Mouse (Mus musculus) midbrain, embryonic 14.5 days (tissue): ENCODE data around the gene Lmo2. TPM values are rescaled to one million over a fixed set of nuclear protein-coding genes. Genes with fewer than 3 reads are reported as not detected.
"Not testable (repeated sequence)": the region's sequence is repeated elsewhere in the genome, so short reads cannot be mapped to it uniquely, and the experiment has no call there.

Experiments
- ATAC-seq: fragments of 200-750 bp; cut with Nextera tagmentation; 2 replicates; pipeline ENCODE4 v1.8.0; 2017; ENCODE audit warnings: moderate number of reproducible peaks, moderate library complexity; ENCODE audit not compliant: low FRiP score, low TSS enrichment
- DNase-seq: peaks from one replicate; pipeline ENCODE4 v3.0.0-alpha.2; 2015
- H3K27ac ChIP-seq: fragments of 300-500 bp; sonication (generic); replicated peaks from 2 replicates; pipeline ENCODE4 v1.5.1; 2014; ENCODE audit warnings: mild to moderate bottlenecking, low read depth, low read length, moderate library complexity
- H3K27me3 ChIP-seq: fragments of 300-500 bp; sonication (generic); 2 replicates; pipeline ENCODE4 v1.6.1; 2014; ENCODE audit warnings: low read length, control low read depth, mixed read lengths; ENCODE audit not compliant: control insufficient read depth, insufficient read depth
- H3K36me3 ChIP-seq: fragments of 300-500 bp; sonication (generic); 2 replicates; pipeline ENCODE4 v1.6.1; 2014; ENCODE audit warnings: low read length, control low read depth; ENCODE audit not compliant: control insufficient read depth, insufficient read depth
- H3K4me1 ChIP-seq: fragments of 300-500 bp; sonication (generic); 2 replicates; pipeline ENCODE4 v1.6.1; 2014; ENCODE audit warnings: mild to moderate bottlenecking, antibody characterized with exemption, low read length, control low read depth; ENCODE audit not compliant: control insufficient read depth, insufficient read depth
- H3K4me2 ChIP-seq: fragments of 300-500 bp; sonication (generic); 2 replicates; pipeline ENCODE4 v1.6.1; 2014; ENCODE audit warnings: mild to moderate bottlenecking, low read length, moderate library complexity
- H3K4me3 ChIP-seq: fragments of 300-500 bp; sonication (generic); replicated peaks from 2 replicates; pipeline ENCODE4 v1.5.1; 2014; ENCODE audit warnings: low read depth, low read length
- H3K9ac ChIP-seq: fragments of 300-500 bp; sonication (generic); replicated peaks from 2 replicates; pipeline ENCODE4 v1.6.1; 2014; ENCODE audit warnings: mild to moderate bottlenecking, low read length, moderate library complexity
- H3K9me3 ChIP-seq: fragments of 300-500 bp; sonication (generic); 2 replicates; pipeline ENCODE4 v1.6.1; 2016; ENCODE audit warnings: low read length, control low read depth, mixed read lengths; ENCODE audit not compliant: control insufficient read depth
- WGBS: fragments of 180-500 bp; shearing (Covaris S2); extraction: QIAGEN DNeasy Blood & Tissue Kit; methylation state at CpG from one replicate; pipeline ENCODE4 v1.1.7; 2014; 5-methylcytosine and 5-hydroxymethylcytosine counted together
- polyA plus RNA-seq: library from polyadenylated mRNA; unstranded; fragments of >200 nt; fragmentation: Nextera tagmentation; extraction: Ambion mirVana; gene quantifications from 2 replicates; pipeline ENCODE4 v1.2.1, GENCODE M21; 2014

Gene Lmo2
- polyA plus RNA-seq, 1 experiment from 2014 or later, result 31.6 TPM

- Histone ChIP-seq H3K36me3 (no peaks in the 10 kb centered on the region), H3K27me3 (no peaks in the 10 kb centered on the region), H3K4me2 (no peak overlapping the region), H3K27ac (no peak overlapping the region), H3K9me3 (no peaks in the 10 kb centered on the region), H3K4me3 (no peak overlapping the region), H3K4me1 (no peaks in the 10 kb centered on the region), H3K9ac (no peak overlapping the region)
- ATAC-seq (no peak), DNase-seq (no peak)
- WGBS, result 80% methylated on average over 4 of the region's 4 CpGs
Observed at GRCm38 (mm10) chr2:104001861-104002260, 44.1 kb downstream of the Lmo2 start.

- Histone ChIP-seq H3K4me3 (no peak overlapping the region), H3K9me3 (no peaks in the 10 kb centered on the region), H3K9ac (no peak overlapping the region), H3K4me2 (no peak overlapping the region), H3K27ac (no peak overlapping the region), H3K4me1 (no peaks in the 10 kb centered on the region), H3K27me3 (no peaks in the 10 kb centered on the region), H3K36me3 (no peaks in the 10 kb centered on the region)
- ATAC-seq, result no peak
- 36% methylated on average over 16 of the region's 16 CpGs for WGBS
- peak; percentile 84 for DNase-seq
Observed at GRCm38 (mm10) chr2:104002711-104003413, 45.1 kb downstream of the Lmo2 start.

GRCm38 (mm10) chr2:104007793-104008519 lies 50.2 kb downstream of the Lmo2 start:
- H3K27me3 ChIP-seq, result no peaks in the 10 kb centered on the region
- WGBS, result 86% methylated on average over 7 of the region's 7 CpGs
- H3K4me2 ChIP-seq, result no peak overlapping the region
- ATAC-seq (no peak), DNase-seq (no peak)
- no peak overlapping the region for H3K27ac ChIP-seq
- no peak overlapping the region for H3K9ac ChIP-seq
- no peak overlapping the region for H3K4me3 ChIP-seq
- no peaks in the 10 kb centered on the region for H3K4me1 ChIP-seq
- no peaks in the 10 kb centered on the region for H3K36me3 ChIP-seq
- no peaks in the 10 kb centered on the region for H3K9me3 ChIP-seq

GRCm38 (mm10) chr2:104008853-104009252 lies 51.1 kb downstream of the Lmo2 start:
- H3K27me3 ChIP-seq, ATAC-seq, H3K9me3 ChIP-seq: not testable (repeated sequence)

GRCm38 (mm10) chr2:104023096-104023495 lies 65.3 kb downstream of the Lmo2 start:
- no peak for DNase-seq
- no peaks in the 10 kb centered on the region for H3K36me3 ChIP-seq

More at GRCm38 (mm10) chr2:104008853-104009252, 51.1 kb downstream of the Lmo2 start:
- 98% methylated on average over 3 of the region's 3 CpGs for WGBS
- H3K9ac ChIP-seq, H3K4me3 ChIP-seq, H3K4me2 ChIP-seq, H3K27ac ChIP-seq, H3K36me3 ChIP-seq, DNase-seq, H3K4me1 ChIP-seq: not testable (repeated sequence)

GRCm38 (mm10) chr2:104024656-104025055 lies 66.9 kb downstream of the Lmo2 start:
- Histone ChIP-seq H3K9me3 (no peaks in the 10 kb centered on the region), H3K9ac (no peak overlapping the region), H3K4me3 (no peak overlapping the region), H3K27me3 (no peaks in the 10 kb centered on the region), H3K27ac (no peak overlapping the region), H3K4me2 (no peak overlapping the region), H3K36me3 (no peaks in the 10 kb centered on the region), H3K4me1 (peaks cover 12% of the 10 kb centered on the region)
- 91% methylated on average over 4 of the region's 4 CpGs for WGBS
- no peak for ATAC-seq
- no peak for DNase-seq

More at GRCm38 (mm10) chr2:104023096-104023495, 65.3 kb downstream of the Lmo2 start:
- no peak for ATAC-seq
- Histone ChIP-seq H3K4me1 (no peaks in the 10 kb centered on the region), H3K4me2 (no peak overlapping the region), H3K9ac (no peak overlapping the region), H3K27ac (no peak overlapping the region), H3K27me3 (no peaks in the 10 kb centered on the region), H3K9me3 (no peaks in the 10 kb centered on the region), H3K4me3 (no peak overlapping the region)
- WGBS, result 84% methylated on average over 7 of the region's 7 CpGs

- Histone ChIP-seq H3K27me3 (no peaks in the 10 kb centered on the region), H3K9me3 (no peaks in the 10 kb centered on the region), H3K4me2 (peak within 1 kb of the TSS; percentile 81), H3K9ac (peak within 1 kb of the TSS; percentile 96), H3K27ac (peak within 1 kb of the TSS; percentile 73), H3K36me3 (peaks cover 6% of the 10 kb centered on the region; the same call in 1 of the 2 replicates), H3K4me3 (peak within 1 kb of the TSS; percentile 98), H3K4me1 (peaks cover 13% of the 10 kb centered on the region)
- DNase-seq (peak; percentile 87), ATAC-seq (peak; percentile 96)
- 1% methylated on average over 44 of the region's 44 CpGs for WGBS
Observed at GRCm38 (mm10) chr2:104027458-104028138, 69.8 kb downstream of the Lmo2 start, which contains the start of gene Fbxo3. Gene Fbxo3 (plus strand): TSS chr2:104027721.

GRCm38 (mm10) chr2:104028139-104028723 lies 70.4 kb downstream of the Lmo2 start, which contains the start of gene 4931422A03Rik:
Gene 4931422A03Rik (minus strand): TSS chr2:104028361.
- DNase-seq, result peak; percentile 52

More at GRCm38 (mm10) chr2:104028139-104028723, 70.4 kb downstream of the Lmo2 start, which contains the start of gene 4931422A03Rik:
- Histone ChIP-seq H3K36me3 (peaks cover 7% of the 10 kb centered on the region), H3K27ac (peak within 1 kb of the TSS; percentile 73), H3K4me3 (peak within 1 kb of the TSS; percentile 98), H3K4me1 (peaks cover 13% of the 10 kb centered on the region), H3K9ac (peak within 1 kb of the TSS; percentile 96), H3K27me3 (no peaks in the 10 kb centered on the region), H3K9me3 (no peaks in the 10 kb centered on the region), H3K4me2 (peak within 1 kb of the TSS; percentile 81)
- peak; percentile 75 for ATAC-seq
- WGBS, result 2% methylated on average over 32 of the region's 32 CpGs
